Mouse (Mus musculus) G1E-ER4 (cell line): ENCODE results near the gene Nxpe3. TPM values are rescaled to one million over a fixed set of nuclear protein-coding genes. Genes with fewer than 3 reads are reported as not detected.

Source experiments
- GATA1 ChIP-seq: IDR thresholded peaks from one replicate; pipeline ENCODE4 v1.8.0; 2012; ENCODE audit warnings: low read length, inconsistent platforms
- polyA plus RNA-seq: library from polyadenylated mRNA; stranded (reverse); fragments of >175 nt; gene quantifications from 2 replicates; pipeline ENCODE4 v1.2.3, GENCODE M21; 2012

The Nxpe3 gene
- polyA plus RNA-seq, 1 experiment, result 0.36 TPM

- peak; percentile 41 for TF ChIP-seq GATA1
Observed at GRCm38 (mm10) chr16:55894536-55894892, 571 bp downstream of the Nxpe3 start.

- no peak for TF ChIP-seq GATA1
Observed at GRCm38 (mm10) chr16:55893410-55894107, 1.5 kb downstream of the Nxpe3 start.

GRCm38 (mm10) chr16:55892484-55892883, 2.6 kb downstream of the Nxpe3 start:
- no peak for TF ChIP-seq GATA1

GRCm38 (mm10) chr16:55891346-55891745, 3.7 kb downstream of the Nxpe3 start:
- no peak for TF ChIP-seq GATA1

GRCm38 (mm10) chr16:55890346-55891136, 4.5 kb downstream of the Nxpe3 start:
- TF ChIP-seq GATA1, result no peak

- no peak for TF ChIP-seq GATA1
Observed at GRCm38 (mm10) chr16:55889451-55889850, 5.6 kb downstream of the Nxpe3 start.

- TF ChIP-seq GATA1, result no peak
Observed at GRCm38 (mm10) chr16:55888584-55888960, 6.5 kb downstream of the Nxpe3 start.

- no peak for TF ChIP-seq GATA1
Observed at GRCm38 (mm10) chr16:55887814-55888583, 7.1 kb downstream of the Nxpe3 start.

- no peak for TF ChIP-seq GATA1
Observed at GRCm38 (mm10) chr16:55884246-55884645, 10.8 kb downstream of the Nxpe3 start.

- no peak for TF ChIP-seq GATA1
Observed at GRCm38 (mm10) chr16:55876025-55876424, 19.1 kb downstream of the Nxpe3 start.

- TF ChIP-seq GATA1, result no peak
Observed at GRCm38 (mm10) chr16:55863832-55864231, 31.3 kb downstream of the Nxpe3 start.

- TF ChIP-seq GATA1, result no peak
Observed at GRCm38 (mm10) chr16:55863149-55863815, 31.8 kb downstream of the Nxpe3 start.

GRCm38 (mm10) chr16:55861104-55861503, 34.0 kb downstream of the Nxpe3 start:
- TF ChIP-seq GATA1, result no peak

GRCm38 (mm10) chr16:55858465-55858864, 36.6 kb downstream of the Nxpe3 start:
- no peak for TF ChIP-seq GATA1

- no peak for TF ChIP-seq GATA1
Observed at GRCm38 (mm10) chr16:55852943-55853727, 42.0 kb downstream of the Nxpe3 start.
